Mouse (Mus musculus): ENCODE results near the gene Cdk8.

Cdk8 gene

GRCm38 (mm10) chr5:146281884-146282579, 51.0 kb downstream of the Cdk8 start:
- no peak for DNase-seq

- no peak for DNase-seq
Measured at GRCm38 (mm10) chr5:146283899-146284298, 52.9 kb downstream of the Cdk8 start.

GRCm38 (mm10) chr5:146287416-146287815, 56.4 kb downstream of the Cdk8 start:
- DNase-seq, result no peak

GRCm38 (mm10) chr5:146288048-146288501, 57.0 kb downstream of the Cdk8 start:
- peak; percentile 27 for DNase-seq

GRCm38 (mm10) chr5:146289921-146290320, 58.9 kb downstream of the Cdk8 start:
- no peak for DNase-seq

GRCm38 (mm10) chr5:146290446-146290845, 59.4 kb downstream of the Cdk8 start:
- DNase-seq, result no peak

GRCm38 (mm10) chr5:146291560-146291959, 60.5 kb downstream of the Cdk8 start:
- DNase-seq, result no peak

- no peak for DNase-seq
Measured at GRCm38 (mm10) chr5:146292896-146293680, 62.1 kb downstream of the Cdk8 start.

GRCm38 (mm10) chr5:146293919-146294700, 63.1 kb downstream of the Cdk8 start:
- no peak for DNase-seq

GRCm38 (mm10) chr5:146294834-146295233, 63.8 kb downstream of the Cdk8 start:
- no peak for DNase-seq

GRCm38 (mm10) chr5:146298807-146299519, 67.9 kb downstream of the Cdk8 start:
- no peak for DNase-seq

- no peak for DNase-seq
Measured at GRCm38 (mm10) chr5:146299520-146299870, 68.5 kb downstream of the Cdk8 start.

- peak; percentile 62 for DNase-seq
Measured at GRCm38 (mm10) chr5:146303470-146303869, 72.4 kb downstream of the Cdk8 start.

- DNase-seq, result no peak
Measured at GRCm38 (mm10) chr5:146307046-146307743, 76.2 kb downstream of the Cdk8 start.

GRCm38 (mm10) chr5:146307744-146308096, 76.7 kb downstream of the Cdk8 start:
- no peak for DNase-seq

GRCm38 (mm10) chr5:146314538-146314937, 83.5 kb downstream of the Cdk8 start:
- no peak for DNase-seq

- DNase-seq, result no peak
Measured at GRCm38 (mm10) chr5:146315268-146315921, 84.4 kb downstream of the Cdk8 start.

GRCm38 (mm10) chr5:146316316-146316715, 85.3 kb downstream of the Cdk8 start:
- DNase-seq, result no peak

- DNase-seq, result no peak
Measured at GRCm38 (mm10) chr5:146318051-146318450, 87.0 kb downstream of the Cdk8 start.

- no peak for DNase-seq
Measured at GRCm38 (mm10) chr5:146318461-146318860, 87.4 kb downstream of the Cdk8 start.

GRCm38 (mm10) chr5:146328941-146329340, 97.9 kb downstream of the Cdk8 start:
- DNase-seq, result no peak

GRCm38 (mm10) chr5:146329541-146329940, 98.5 kb downstream of the Cdk8 start:
- no peak for DNase-seq
